Mouse (Mus musculus): ENCODE measurements around the gene Catsperd.

Gene Catsperd

GRCm38 (mm10) chr17:56634023-56634422 lies 6.1 kb downstream of the Catsperd start:
- no peak for TF ChIP-seq POU5F1 (IDR thresholded peaks at IDR 0.05; ENCODE audit: borderline replicate concordance, low read length)
- no peak for TF ChIP-seq NANOG (IDR thresholded peaks at IDR 0.05; ENCODE audit: borderline replicate concordance, low read length)
- no peak for TF ChIP-seq CTCF (conservative IDR thresholded peaks at IDR 0.05; ENCODE audit: low read length)
- Histone ChIP-seq H3K36me3 (ENCODE audit: insufficient read depth, low read length) (no peaks in the 10 kb centered on the region), H3K27me3 (ENCODE audit: insufficient read depth, low read length) (no peaks in the 10 kb centered on the region), H3K4me1 (replicated peaks; ENCODE audit: low read depth, low read length) (peaks cover 64% of the 10 kb centered on the region), H3K4me3 (replicated peaks; ENCODE audit: low read length) (no peak overlapping the region), H3K9me3 (ENCODE audit: low read length) (no peaks in the 10 kb centered on the region)

GRCm38 (mm10) chr17:56643237-56643636 lies 15.3 kb downstream of the Catsperd start:
- H3K9me3 ChIP-seq (ENCODE audit: low read length): no peaks in the 10 kb centered on the region
- H3K4me1 ChIP-seq (replicated peaks; ENCODE audit: low read depth, low read length): peaks cover 7% of the 10 kb centered on the region; the same call in 1 of the 2 replicates
- no peaks in the 10 kb centered on the region for H3K27me3 ChIP-seq (ENCODE audit: insufficient read depth, low read length)
- no peak overlapping the region for H3K4me3 ChIP-seq (replicated peaks; ENCODE audit: low read length)
- H3K36me3 ChIP-seq (ENCODE audit: insufficient read depth, low read length): no peaks in the 10 kb centered on the region
- TF ChIP-seq CTCF (conservative IDR thresholded peaks at IDR 0.05; ENCODE audit: low read length) (no peak), NANOG (IDR thresholded peaks at IDR 0.05; ENCODE audit: borderline replicate concordance, low read length) (no peak), POU5F1 (IDR thresholded peaks at IDR 0.05; ENCODE audit: borderline replicate concordance, low read length) (no peak)

GRCm38 (mm10) chr17:56647546-56647945 lies 19.6 kb downstream of the Catsperd start:
- Histone ChIP-seq H3K9me3 (ENCODE audit: low read length) (no peaks in the 10 kb centered on the region), H3K36me3 (ENCODE audit: insufficient read depth, low read length) (no peaks in the 10 kb centered on the region), H3K4me1 (replicated peaks; ENCODE audit: low read depth, low read length) (peaks cover 31% of the 10 kb centered on the region), H3K4me3 (replicated peaks; ENCODE audit: low read length) (no peak overlapping the region), H3K27me3 (ENCODE audit: insufficient read depth, low read length) (no peaks in the 10 kb centered on the region)
- TF ChIP-seq CTCF (conservative IDR thresholded peaks at IDR 0.05; ENCODE audit: low read length): no peak
- no peak for TF ChIP-seq NANOG (IDR thresholded peaks at IDR 0.05; ENCODE audit: borderline replicate concordance, low read length)
- no peak for TF ChIP-seq POU5F1 (IDR thresholded peaks at IDR 0.05; ENCODE audit: borderline replicate concordance, low read length)

GRCm38 (mm10) chr17:56651801-56652200 lies 23.9 kb downstream of the Catsperd start:
- TF ChIP-seq POU5F1 (IDR thresholded peaks at IDR 0.05; ENCODE audit: borderline replicate concordance, low read length): no peak
- TF ChIP-seq NANOG (IDR thresholded peaks at IDR 0.05; ENCODE audit: borderline replicate concordance, low read length): no peak
- no peak for TF ChIP-seq CTCF (conservative IDR thresholded peaks at IDR 0.05; ENCODE audit: low read length)
- Histone ChIP-seq H3K4me1 (replicated peaks; ENCODE audit: low read depth, low read length) (peaks cover 35% of the 10 kb centered on the region), H3K9me3 (ENCODE audit: low read length) (no peaks in the 10 kb centered on the region), H3K4me3 (replicated peaks; ENCODE audit: low read length) (no peak overlapping the region), H3K27me3 (ENCODE audit: insufficient read depth, low read length) (no peaks in the 10 kb centered on the region), H3K36me3 (ENCODE audit: insufficient read depth, low read length) (no peaks in the 10 kb centered on the region)

GRCm38 (mm10) chr17:56654771-56655170 lies 26.8 kb downstream of the Catsperd start:
- TF ChIP-seq POU5F1 (IDR thresholded peaks at IDR 0.05; ENCODE audit: borderline replicate concordance, low read length): no peak
- Histone ChIP-seq H3K4me3 (replicated peaks; ENCODE audit: low read length) (no peak overlapping the region), H3K36me3 (ENCODE audit: insufficient read depth, low read length) (no peaks in the 10 kb centered on the region), H3K27me3 (ENCODE audit: insufficient read depth, low read length) (no peaks in the 10 kb centered on the region), H3K9me3 (ENCODE audit: low read length) (no peaks in the 10 kb centered on the region), H3K4me1 (replicated peaks; ENCODE audit: low read depth, low read length) (peaks cover 42% of the 10 kb centered on the region)

- H3K4me3 ChIP-seq (replicated peaks; ENCODE audit: low read length): no peak overlapping the region
- H3K36me3 ChIP-seq (ENCODE audit: insufficient read depth, low read length): no peaks in the 10 kb centered on the region
- TF ChIP-seq NANOG (IDR thresholded peaks at IDR 0.05; ENCODE audit: borderline replicate concordance, low read length) (no peak), CTCF (conservative IDR thresholded peaks at IDR 0.05; ENCODE audit: low read length) (no peak), POU5F1 (IDR thresholded peaks at IDR 0.05; ENCODE audit: borderline replicate concordance, low read length) (no peak)
- H3K27me3 ChIP-seq (ENCODE audit: insufficient read depth, low read length): no peaks in the 10 kb centered on the region
- peaks cover 42% of the 10 kb centered on the region for H3K4me1 ChIP-seq (replicated peaks; ENCODE audit: low read depth, low read length)
- no peaks in the 10 kb centered on the region for H3K9me3 ChIP-seq (ENCODE audit: low read length)
These were observed 27.4 kb downstream of the Catsperd start for GRCm38 (mm10) chr17:56655311-56655710.

- Histone ChIP-seq H3K4me3 (replicated peaks; ENCODE audit: low read length) (no peak overlapping the region), H3K4me1 (replicated peaks; ENCODE audit: low read depth, low read length) (peaks cover 44% of the 10 kb centered on the region), H3K36me3 (ENCODE audit: insufficient read depth, low read length) (no peaks in the 10 kb centered on the region), H3K27me3 (ENCODE audit: insufficient read depth, low read length) (no peaks in the 10 kb centered on the region), H3K9me3 (ENCODE audit: low read length) (no peaks in the 10 kb centered on the region)
- TF ChIP-seq NANOG (IDR thresholded peaks at IDR 0.05; ENCODE audit: borderline replicate concordance, low read length) (no peak), CTCF (conservative IDR thresholded peaks at IDR 0.05; ENCODE audit: low read length) (no peak), POU5F1 (IDR thresholded peaks at IDR 0.05; ENCODE audit: borderline replicate concordance, low read length) (no peak)
These were observed 28.2 kb downstream of the Catsperd start for GRCm38 (mm10) chr17:56656171-56656570.

GRCm38 (mm10) chr17:56663659-56664058 lies 35.7 kb downstream of the Catsperd start:
- TF ChIP-seq CTCF (conservative IDR thresholded peaks at IDR 0.05; ENCODE audit: low read length): no peak
- no peak for TF ChIP-seq POU5F1 (IDR thresholded peaks at IDR 0.05; ENCODE audit: borderline replicate concordance, low read length)
- no peak for TF ChIP-seq NANOG (IDR thresholded peaks at IDR 0.05; ENCODE audit: borderline replicate concordance, low read length)
- Histone ChIP-seq H3K4me1 (replicated peaks; ENCODE audit: low read depth, low read length) (peaks cover 70% of the 10 kb centered on the region), H3K27me3 (ENCODE audit: insufficient read depth, low read length) (peaks cover 18% of the 10 kb centered on the region), H3K4me3 (replicated peaks; ENCODE audit: low read length) (peak overlapping the region; percentile 71), H3K9me3 (ENCODE audit: low read length) (no peaks in the 10 kb centered on the region), H3K36me3 (ENCODE audit: insufficient read depth, low read length) (no peaks in the 10 kb centered on the region)

- Histone ChIP-seq H3K4me3 (replicated peaks; ENCODE audit: low read length) (peak overlapping the region; percentile 71), H3K27me3 (ENCODE audit: insufficient read depth, low read length) (peaks cover 18% of the 10 kb centered on the region), H3K4me1 (replicated peaks; ENCODE audit: low read depth, low read length) (peaks cover 68% of the 10 kb centered on the region), H3K36me3 (ENCODE audit: insufficient read depth, low read length) (no peaks in the 10 kb centered on the region), H3K9me3 (ENCODE audit: low read length) (no peaks in the 10 kb centered on the region)
- TF ChIP-seq POU5F1 (IDR thresholded peaks at IDR 0.05; ENCODE audit: borderline replicate concordance, low read length) (no peak), CTCF (conservative IDR thresholded peaks at IDR 0.05; ENCODE audit: low read length) (no peak), NANOG (IDR thresholded peaks at IDR 0.05; ENCODE audit: borderline replicate concordance, low read length) (no peak)
These were observed 36.4 kb downstream of the Catsperd start for GRCm38 (mm10) chr17:56664333-56664732.

All from E14TG2a.4 (cell line).